18 mouse cellular contexts compared by ENCODE assay signal in the genomic region with DNA sequence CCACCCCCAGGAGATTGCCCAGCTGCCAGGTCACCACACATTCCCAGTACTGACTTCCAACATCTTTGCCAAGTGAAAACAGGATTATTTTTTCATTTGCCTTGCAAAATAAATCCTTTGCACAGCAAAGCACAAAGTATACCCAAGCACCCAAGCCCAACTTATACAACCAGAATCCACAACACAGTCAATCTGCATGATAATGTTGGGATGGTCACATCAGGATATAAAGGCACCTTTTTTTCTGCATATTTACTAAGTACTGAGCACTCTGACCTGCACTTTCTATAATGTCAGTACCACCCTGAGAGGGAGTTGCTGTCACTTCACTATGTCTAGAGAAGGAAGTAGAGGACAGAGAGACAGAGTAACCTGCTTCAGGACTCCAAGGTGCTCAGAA.
"Had no signal": no experiment of that assay in that cellular context is flagged by ENCODE, and none has a peak within 500 bp of the region (broad histone marks: within the 10 kb centered on the region; RNA-seq: fewer than 3 reads in every experiment).

No protein-coding gene starts in this region.

- ATAC-seq: hindbrain, embryonic 16.5 days; hindbrain, postnatal 0 days; intestine, embryonic 15.5 days; intestine, embryonic 16.5 days; intestine, postnatal 0 days had no signal

- DNase-seq: heart, postnatal 10 days; heart, postnatal 14 days; heart, postnatal 36 days; heart, postnatal 4 days; kidney, adult 18-20 months; kidney, adult 2 months; kidney, adult 9 months; kidney, postnatal 10 days; kidney, postnatal 14 days; kidney, postnatal 36 days; kidney, postnatal 4 days; layer of hippocampus, adult 9-11 months; layer of hippocampus, postnatal 36 days had no signal
